Mouse (Mus musculus) embryonic facial prominence, embryonic 10.5 days (tissue): ENCODE data around the gene Pou2f2. TPM values are rescaled to one million over a fixed set of nuclear protein-coding genes. Genes with fewer than 3 reads are reported as not detected.
"Not testable (repeated sequence)": the region's sequence is repeated elsewhere in the genome, so short reads cannot be mapped to it uniquely, and the experiment has no call there.

Source experiments
- DNase-seq: peaks from one replicate; pipeline ENCODE4 v3.0.0-alpha.2; 2017; ENCODE audit warnings: low spot score
- H3K27ac ChIP-seq: fragments of 300-500 bp; sonication (generic); replicated peaks from 2 replicates; pipeline ENCODE4 v1.5.1; 2016; ENCODE audit warnings: mild to moderate bottlenecking
- H3K27me3 ChIP-seq: fragments of 300-500 bp; sonication (generic); replicated peaks from 2 replicates; pipeline ENCODE4 v1.6.1; 2016; ENCODE audit warnings: low read depth, mild to moderate bottlenecking; ENCODE audit not compliant: poor library complexity, severe bottlenecking
- H3K36me3 ChIP-seq: fragments of 300-500 bp; sonication (generic); replicated peaks from 2 replicates; pipeline ENCODE4 v1.6.1; 2016; ENCODE audit warnings: mild to moderate bottlenecking, moderate library complexity
- H3K4me1 ChIP-seq: fragments of 300-500 bp; sonication (generic); 2 replicates; pipeline ENCODE4 v1.6.1; 2016
- H3K4me3 ChIP-seq: fragments of 300-500 bp; sonication (generic); 2 replicates; pipeline ENCODE4 v1.5.1; 2016; ENCODE audit warnings: mild to moderate bottlenecking, moderate library complexity
- H3K9me3 ChIP-seq: fragments of 300-500 bp; sonication (generic); 2 replicates; pipeline ENCODE4 v1.6.1; 2016; ENCODE audit warnings: mild to moderate bottlenecking
- WGBS: fragments of 180-500 bp; shearing (Covaris S2); methylation state at CpG from one replicate; pipeline ENCODE4 v1.1.7; 2016; 5-methylcytosine and 5-hydroxymethylcytosine counted together
- microRNA-seq: library from miRNA; unstranded; fragments of <30 nt; microRNA quantifications from one replicate; pipeline ENCODE4, GENCODE M21; 2017
- polyA plus RNA-seq: library from polyadenylated mRNA; unstranded; fragments of >200 nt; fragmentation: Nextera tagmentation; extraction: Ambion mirVana; gene quantifications from 2 replicates; pipeline ENCODE4 v1.2.1, GENCODE M21; 2016

Gene Pou2f2
- polyA plus RNA-seq, 1 experiment from 2014 or later, result 4.9 TPM

DNA sequence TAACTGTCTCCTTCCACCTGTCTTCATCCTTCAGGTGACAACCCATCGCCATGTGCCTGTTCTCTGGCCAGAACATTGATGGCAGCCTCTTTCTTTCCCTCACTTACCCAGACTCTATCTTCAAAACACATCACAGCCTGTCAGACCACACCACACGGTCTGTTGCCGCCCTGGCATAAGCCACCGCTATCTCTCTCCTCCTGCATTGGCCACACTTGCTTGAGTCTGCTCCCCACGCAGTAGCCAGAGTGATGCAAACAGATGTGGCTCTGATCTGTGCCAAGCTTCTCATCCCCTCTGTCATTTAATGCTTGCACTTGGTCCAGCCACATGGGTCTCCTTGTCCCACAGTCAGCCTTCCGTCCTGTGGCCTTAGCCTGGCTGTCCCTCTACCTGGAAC lies 116.2 kb downstream of the Pou2f2 start:
- WGBS, result 94% methylated on average over 6 of the region's 6 CpGs
- no peak for DNase-seq
- no peak overlapping the region for H3K27ac ChIP-seq
- peaks cover 98% of the 10 kb centered on the region for H3K36me3 ChIP-seq
- H3K4me3 ChIP-seq, result no peak overlapping the region
- no peaks in the 10 kb centered on the region for H3K9me3 ChIP-seq
- 0 out of 2 replicates have a peak, but pooled peaks cover 1% of the 10 kb centered on the region for H3K4me1 ChIP-seq
- no peaks in the 10 kb centered on the region for H3K27me3 ChIP-seq

DNA sequence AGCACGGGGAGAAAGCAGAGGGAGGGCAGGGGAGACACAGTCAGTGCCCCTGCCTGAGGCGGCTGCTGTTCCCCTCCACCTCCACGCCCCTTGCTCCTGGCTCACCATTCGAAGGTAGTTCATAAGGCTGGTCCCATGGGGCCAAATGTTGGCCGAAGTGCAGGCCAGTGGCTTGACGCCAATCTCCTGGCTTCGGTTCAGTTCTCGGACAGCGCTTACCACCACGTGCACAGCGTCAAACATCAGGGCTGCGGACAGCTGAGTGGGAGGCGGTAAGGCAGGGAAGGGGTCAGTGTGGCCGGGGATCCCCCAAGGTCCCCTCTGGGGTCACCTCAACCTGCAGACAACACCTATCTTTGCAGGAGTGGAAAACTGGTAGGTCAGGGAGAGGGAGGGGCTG lies 120.7 kb downstream of the Pou2f2 start:
- WGBS, result 93% methylated on average over 14 of the region's 14 CpGs
- peaks cover 97% of the 10 kb centered on the region for H3K36me3 ChIP-seq
- no peak overlapping the region for H3K27ac ChIP-seq
- no peaks in the 10 kb centered on the region for H3K4me1 ChIP-seq
- no peaks in the 10 kb centered on the region for H3K27me3 ChIP-seq
- H3K4me3 ChIP-seq, result no peak overlapping the region
- DNase-seq, result no peak
- H3K9me3 ChIP-seq, result no peaks in the 10 kb centered on the region; the same call in 1 of the 2 replicates

DNA sequence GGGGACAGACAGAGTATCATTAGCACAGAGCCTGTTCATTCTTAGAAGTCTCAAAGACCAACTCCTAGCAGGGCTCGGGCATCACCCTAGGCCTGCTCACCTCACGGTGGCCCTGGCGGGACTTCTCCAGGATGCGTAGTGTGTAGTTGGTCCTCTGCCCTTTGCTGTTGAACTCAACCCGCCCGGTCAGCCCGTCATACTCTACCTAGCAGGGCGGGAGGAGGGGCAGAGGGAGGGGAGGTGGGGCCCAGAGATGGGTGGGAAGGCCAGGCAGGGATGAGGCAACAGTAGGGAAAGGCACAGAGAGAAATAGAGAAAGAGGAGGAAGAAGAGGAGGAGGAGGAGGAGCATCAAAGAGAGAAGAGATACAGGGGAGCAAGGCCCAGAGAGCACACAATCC lies 121.1 kb downstream of the Pou2f2 start:
- Histone ChIP-seq H3K27ac (no peak overlapping the region), H3K4me1 (no peaks in the 10 kb centered on the region), H3K4me3 (no peak overlapping the region), H3K9me3 (no peaks in the 10 kb centered on the region; the same call in 1 of the 2 replicates), H3K36me3 (peaks cover 97% of the 10 kb centered on the region), H3K27me3 (no peaks in the 10 kb centered on the region)
- no peak for DNase-seq
- 90% methylated on average over 8 of the region's 8 CpGs for WGBS

DNA sequence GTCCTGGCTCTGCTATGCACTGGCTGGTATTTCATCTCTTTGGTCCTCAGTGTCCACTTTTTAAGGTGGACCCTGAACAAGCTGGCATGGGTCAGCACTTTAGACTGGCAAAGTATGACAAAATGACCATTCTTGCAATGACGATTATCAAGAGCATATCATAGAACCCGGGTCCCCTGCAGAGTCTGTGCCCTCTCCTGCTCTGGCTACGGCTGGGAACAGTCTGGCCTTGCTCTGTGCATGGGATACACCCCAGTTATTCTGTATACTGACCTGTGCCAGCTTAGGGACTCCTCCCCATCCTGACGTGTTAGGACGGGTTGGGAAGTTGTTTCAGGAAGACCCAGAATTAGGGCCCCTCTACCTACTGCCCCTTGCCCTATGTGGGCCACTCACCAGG lies 121.6 kb downstream of the Pou2f2 start:
- no peaks in the 10 kb centered on the region for H3K27me3 ChIP-seq
- H3K36me3 ChIP-seq, result peaks cover 97% of the 10 kb centered on the region
- WGBS, result 91% methylated on average over 5 of the region's 5 CpGs
- H3K27ac ChIP-seq, result no peak overlapping the region
- no peak for DNase-seq
- no peak overlapping the region for H3K4me3 ChIP-seq
- no peaks in the 10 kb centered on the region; the same call in 1 of the 2 replicates for H3K9me3 ChIP-seq
- no peaks in the 10 kb centered on the region for H3K4me1 ChIP-seq

DNA sequence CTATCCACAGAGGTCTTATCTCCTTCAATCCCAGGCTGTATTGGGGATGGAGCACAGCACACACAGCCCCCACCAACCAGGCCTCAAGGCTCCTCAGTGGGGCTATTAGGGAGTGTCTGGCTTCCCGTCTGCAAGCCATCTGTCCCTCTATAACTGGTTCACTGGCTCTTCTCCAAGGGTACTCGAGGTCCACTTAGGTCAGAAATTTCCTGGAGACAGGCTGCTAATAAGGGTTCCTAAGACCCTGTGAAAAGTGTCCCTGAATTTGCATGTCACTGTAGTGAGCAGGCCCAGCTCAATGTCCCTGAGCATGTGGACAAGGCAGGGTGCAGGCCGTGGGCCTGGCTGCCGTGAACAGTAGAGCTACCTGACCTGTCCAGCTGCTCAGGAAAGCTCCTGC lies 122.6 kb downstream of the Pou2f2 start:
- no peaks in the 10 kb centered on the region for H3K4me1 ChIP-seq
- H3K27ac ChIP-seq, result no peak overlapping the region
- H3K36me3 ChIP-seq, result peaks cover 97% of the 10 kb centered on the region
- no peaks in the 10 kb centered on the region; the same call in 1 of the 2 replicates for H3K9me3 ChIP-seq
- no peak for DNase-seq
- no peaks in the 10 kb centered on the region for H3K27me3 ChIP-seq
- 82% methylated on average over 4 of the region's 4 CpGs for WGBS
- H3K4me3 ChIP-seq, result no peak overlapping the region

DNA sequence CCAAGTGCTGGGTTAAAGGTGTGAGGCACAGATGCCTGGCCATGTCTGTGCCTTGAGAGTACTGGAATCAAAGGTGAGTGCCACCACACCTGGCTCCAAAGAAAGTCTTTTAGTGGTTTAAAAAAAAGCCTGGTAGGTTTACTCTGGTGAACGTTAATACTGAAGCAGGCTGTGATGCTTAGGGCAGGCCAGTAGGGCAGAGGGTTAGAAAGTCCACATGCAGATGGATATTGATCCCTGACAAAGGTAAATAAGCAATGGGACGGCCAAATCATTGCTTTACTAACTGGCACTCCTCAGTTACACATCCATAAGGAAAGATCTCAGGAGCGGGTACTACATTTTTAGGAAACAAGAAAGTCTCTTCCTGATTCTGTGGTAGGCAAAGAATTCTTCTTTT lies 126.9 kb downstream of the Pou2f2 start:
- H3K4me1 ChIP-seq, result no peaks in the 10 kb centered on the region
- no peak for DNase-seq
- no peaks in the 10 kb centered on the region for H3K27me3 ChIP-seq
- H3K27ac ChIP-seq, result no peak overlapping the region
- H3K4me3 ChIP-seq, result no peak overlapping the region
- 82% methylated on average over 3 of the region's 3 CpGs for WGBS
- H3K36me3 ChIP-seq, result peaks cover 95% of the 10 kb centered on the region
- no peaks in the 10 kb centered on the region; the same call in 1 of the 2 replicates for H3K9me3 ChIP-seq

DNA sequence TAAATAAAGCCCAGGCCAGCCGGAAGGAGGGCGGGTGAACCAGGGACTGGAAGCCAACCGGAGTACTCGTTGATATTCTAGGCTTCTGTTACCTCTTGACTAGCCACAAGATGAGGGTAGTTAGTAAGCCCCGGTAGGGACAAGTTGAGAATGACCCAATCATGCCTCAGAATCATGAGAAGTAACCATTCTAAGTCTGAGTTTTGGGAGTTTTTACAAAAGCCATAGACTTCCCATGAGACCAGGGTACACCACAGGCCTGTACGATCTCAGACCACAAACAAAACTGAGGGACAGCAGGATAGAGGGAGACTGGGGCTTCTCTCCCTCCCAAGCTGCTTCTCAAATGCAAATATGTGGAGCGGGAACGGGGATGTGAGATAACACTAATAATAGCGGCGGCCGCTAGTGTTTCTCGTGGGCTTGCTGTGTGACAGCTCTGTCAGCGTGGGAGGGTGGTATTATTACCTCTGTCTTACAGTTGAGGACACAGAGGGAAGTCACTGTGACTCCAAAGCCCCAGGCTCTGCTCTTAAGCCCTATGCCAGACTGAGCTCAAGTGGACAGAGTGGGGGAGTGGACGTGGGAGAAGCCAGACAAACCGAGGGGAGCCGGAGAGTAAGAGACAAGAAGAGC lies 130.1 kb downstream of the Pou2f2 start:
- Histone ChIP-seq H3K27ac (no peak overlapping the region), H3K9me3 (no peaks in the 10 kb centered on the region), H3K27me3 (no peaks in the 10 kb centered on the region), H3K36me3 (peaks cover 94% of the 10 kb centered on the region), H3K4me1 (no peaks in the 10 kb centered on the region), H3K4me3 (no peak overlapping the region)
- 84% methylated on average over 16 of the region's 16 CpGs for WGBS
- DNase-seq, result no peak

DNA sequence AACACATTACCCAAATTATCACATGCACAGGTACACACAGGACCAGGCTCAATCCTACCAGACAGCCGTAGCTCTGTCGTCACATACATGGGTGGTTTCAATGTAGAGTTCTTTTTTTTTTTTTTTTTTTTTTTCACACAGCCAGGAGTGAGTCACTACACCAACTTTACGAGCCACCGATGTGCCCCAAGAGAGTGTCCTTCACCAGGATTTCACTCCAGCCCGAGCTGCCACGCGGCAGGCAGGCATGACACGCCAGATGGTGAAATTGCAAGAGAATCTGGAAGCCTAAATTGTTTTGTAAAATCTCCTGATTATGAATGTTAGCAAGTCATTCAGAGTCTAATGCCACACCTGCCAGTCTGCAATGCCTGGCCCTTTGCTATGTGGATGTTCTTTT lies 132.2 kb downstream of the Pou2f2 start:
- H3K4me3 ChIP-seq, result no peak overlapping the region

DNA sequence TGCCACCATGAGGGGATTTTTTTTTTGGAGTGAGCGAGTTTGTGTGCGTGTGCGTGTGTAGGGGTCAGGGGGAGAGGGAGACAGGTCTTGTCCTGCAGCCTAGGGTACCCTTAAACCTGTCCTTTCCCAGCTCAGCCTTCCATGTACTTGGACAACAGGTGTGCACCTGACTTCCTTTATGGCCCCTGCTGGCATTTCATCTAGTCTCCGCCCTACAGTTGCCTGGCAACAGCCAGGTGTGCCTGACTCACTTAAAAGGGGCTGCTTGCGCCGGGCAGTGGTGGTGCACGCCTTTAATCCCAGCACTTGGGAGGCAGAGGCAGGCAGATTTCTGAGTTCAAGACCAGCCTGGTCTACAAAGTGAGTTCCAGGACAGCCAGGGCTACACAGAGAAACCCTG lies 134.9 kb downstream of the Pou2f2 start:
- DNase-seq, H3K27ac ChIP-seq, H3K9me3 ChIP-seq, H3K4me1 ChIP-seq, H3K4me3 ChIP-seq, H3K27me3 ChIP-seq: not testable (repeated sequence)
- 89% methylated on average over 7 of the region's 7 CpGs for whole genome bisulfite sequencing
- H3K36me3 ChIP-seq, result peaks cover 99% of the 10 kb centered on the region

More for the DNA sequence above, 132.2 kb downstream of the Pou2f2 start:
- H3K4me1 ChIP-seq, result no peaks in the 10 kb centered on the region
- H3K9me3 ChIP-seq, result no peaks in the 10 kb centered on the region
- 94% methylated on average over 8 of the region's 8 CpGs for WGBS
- H3K27me3 ChIP-seq, result no peaks in the 10 kb centered on the region
- DNase-seq, result no peak
- H3K36me3 ChIP-seq, result peaks cover 95% of the 10 kb centered on the region
- H3K27ac ChIP-seq, result no peak overlapping the region

DNA sequence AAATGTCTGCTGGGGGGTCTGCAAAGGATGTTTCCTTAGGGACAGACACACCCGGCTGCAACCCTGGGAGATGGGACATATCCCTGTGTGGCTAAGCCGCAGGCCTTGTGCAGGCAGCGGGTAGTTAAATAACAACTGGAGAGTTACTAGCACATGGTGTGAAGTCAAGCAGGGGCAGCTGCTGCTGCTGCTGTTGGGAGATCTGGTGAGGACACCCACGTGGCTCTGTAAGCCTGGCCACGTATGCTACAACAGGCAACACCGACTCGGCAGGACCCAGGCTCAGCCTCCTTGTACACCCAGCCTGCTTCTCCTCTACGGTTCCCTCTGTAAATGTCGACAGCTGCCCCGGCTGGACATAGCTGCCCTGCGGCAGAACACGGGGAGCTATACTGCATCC lies 137.6 kb downstream of the Pou2f2 start:
- no peak for DNase-seq
- Histone ChIP-seq H3K4me3 (no peak overlapping the region), H3K27me3 (no peaks in the 10 kb centered on the region), H3K4me1 (no peaks in the 10 kb centered on the region), H3K9me3 (no peaks in the 10 kb centered on the region), H3K27ac (no peak overlapping the region), H3K36me3 (peaks cover 100% of the 10 kb centered on the region)
- 90% methylated on average over 12 of the region's 12 CpGs for WGBS

Small RNA genes lying within 50 kb of the gene (microRNA-seq; reads per million reads assigned to microRNA genes)
- gene Mir6537 (not detected), gene Mir7048 (not detected)

Other genes starting within 250 kb of the Pou2f2 start
- gene Gm4881, start 235.2 kb downstream of the Pou2f2 start, polyA plus RNA-seq, result 0.17 TPM in 1 of 2 replicates, not detected in the other
- gene Rabac1, start 207.0 kb downstream of the Pou2f2 start, polyA plus RNA-seq, result 69.5 and 76.1 TPM in 2 replicates
- 4.4 and 5.4 TPM in 2 replicates for gene Atp1a3, start 173.8 kb downstream of the Pou2f2 start, polyA plus RNA-seq
- gene Grik5, start 107.4 kb downstream of the Pou2f2 start, polyA plus RNA-seq, result 4.5 and 5.1 TPM in 2 replicates
- gene Zfp574, start 107.2 kb downstream of the Pou2f2 start, polyA plus RNA-seq, result 44.4 and 45.8 TPM in 2 replicates
- gene Dedd2, start 40.9 kb upstream of the Pou2f2 start, polyA plus RNA-seq, result 11.3 and 12.0 TPM in 2 replicates
- 2.7 and 3.3 TPM in 2 replicates for gene Zfp526, start 41.7 kb upstream of the Pou2f2 start, polyA plus RNA-seq
- 10.6 and 10.7 TPM in 2 replicates for gene Gsk3a, start 58.1 kb upstream of the Pou2f2 start, polyA plus RNA-seq
- 10.9 and 11.5 TPM in 2 replicates for gene Erf, start 71.0 kb upstream of the Pou2f2 start, polyA plus RNA-seq
- 17.1 and 21.4 TPM in 2 replicates for gene Cic, start 88.0 kb upstream of the Pou2f2 start, polyA plus RNA-seq
- 281 and 301 TPM in 2 replicates for gene Pafah1b3, start 118.3 kb upstream of the Pou2f2 start, polyA plus RNA-seq
- gene Prr19, start 121.7 kb upstream of the Pou2f2 start, polyA plus RNA-seq, result 0.82 and 0.88 TPM in 2 replicates
- gene Tmem145, start 126.4 kb upstream of the Pou2f2 start, polyA plus RNA-seq, result 0.85 and 1.0 TPM in 2 replicates
- gene Megf8, start 137.4 kb upstream of the Pou2f2 start, polyA plus RNA-seq, result 17.6 and 17.7 TPM in 2 replicates
- gene Cnfn, start 190.0 kb upstream of the Pou2f2 start, polyA plus RNA-seq, result not detected in 2 replicates
- 7.8 and 11.6 TPM in 2 replicates for gene Lipe, start 219.0 kb upstream of the Pou2f2 start, polyA plus RNA-seq
- 0.69 and 0.75 TPM in 2 replicates for gene Cxcl17, start 233.2 kb upstream of the Pou2f2 start, polyA plus RNA-seq